Mouse (Mus musculus): Measurements from ENCODE around the gene Ccdc149.

The Ccdc149 gene

GRCm38 (mm10) chr5:52470991-52471801 lies at the start of gene Ccdc149:
Ccdc149 (minus strand) TSS chr5:52471521.
- DNase-seq (ENCODE audit: low spot score in 2 of 2), result peak; percentile 7 to 17

GRCm38 (mm10) chr5:52519921-52520320 lies 48.6 kb upstream of the Ccdc149 start:
- DNase-seq (ENCODE audit: low spot score in 2 of 2), result no peak

DNA sequence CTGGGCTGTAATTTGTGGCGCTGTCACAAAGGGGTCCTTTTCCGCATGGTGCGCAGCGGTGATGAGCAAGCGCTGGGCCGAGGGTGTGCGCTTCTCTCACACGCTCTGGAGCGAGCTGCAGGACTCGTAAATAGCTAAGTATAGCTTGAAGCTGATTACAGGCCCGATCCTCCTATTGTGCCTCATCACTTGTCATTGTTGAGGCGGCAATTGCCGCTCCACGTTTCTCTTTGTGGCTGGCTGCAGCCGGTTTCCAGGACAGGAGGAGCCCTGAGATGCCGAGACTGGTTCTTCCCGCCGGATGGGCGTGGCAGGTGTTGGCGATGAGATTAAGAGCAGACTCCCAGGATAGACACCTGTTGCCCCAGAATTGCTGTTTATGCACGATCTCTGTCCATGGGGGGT lies 44.8 kb upstream of the Ccdc149 start:
- no peak for DNase-seq (ENCODE audit: low spot score in 2 of 2)

GRCm38 (mm10) chr5:52515246-52516021 lies 44.1 kb upstream of the Ccdc149 start:
- peak; percentile 14 to 57 for DNase-seq (ENCODE audit: low spot score in 2 of 2)

DNA sequence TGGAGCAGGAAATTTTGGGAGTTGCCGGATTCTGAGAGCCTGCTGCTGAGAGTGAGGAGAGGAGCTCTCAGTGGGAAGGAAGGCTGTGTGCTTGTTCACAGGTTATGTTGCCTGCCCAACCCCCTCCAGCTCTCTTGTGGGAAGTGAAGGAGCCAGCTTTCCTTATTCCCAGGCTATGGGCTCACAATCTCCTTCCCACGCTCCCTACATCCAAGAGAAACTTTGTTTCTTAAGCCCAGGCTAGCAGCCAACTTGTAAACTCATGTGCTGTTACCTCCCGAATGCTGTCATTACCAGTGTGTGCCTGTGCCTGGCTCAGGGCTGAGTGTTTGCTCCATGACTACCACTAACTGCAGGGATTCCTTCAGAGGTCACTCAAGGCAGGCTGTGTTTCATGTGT lies 39.8 kb upstream of the Ccdc149 start:
- DNase-seq (ENCODE audit: low spot score in 2 of 2), result no peak

GRCm38 (mm10) chr5:52509416-52509815 lies 38.1 kb upstream of the Ccdc149 start:
- no peak for DNase-seq (ENCODE audit: low spot score in 2 of 2)

DNA sequence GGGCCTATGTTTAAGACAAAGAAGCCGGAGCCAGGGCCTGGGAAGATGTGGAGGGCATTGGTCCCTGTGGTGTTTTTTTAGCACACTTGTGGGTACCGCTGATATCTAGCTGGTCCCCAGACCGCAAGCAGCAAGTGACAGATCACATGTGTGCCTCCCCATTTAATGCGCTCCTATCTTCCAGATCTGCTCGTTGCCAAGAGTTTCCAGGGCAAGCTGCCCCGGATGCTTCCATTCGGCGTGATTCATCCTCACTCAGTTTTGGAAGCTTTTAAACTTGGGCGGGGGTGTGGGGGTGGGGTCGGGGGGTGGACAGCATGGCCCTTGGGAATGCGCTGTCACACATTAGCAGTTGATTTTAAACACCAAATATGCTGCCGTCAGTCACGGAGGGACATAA lies 33.3 kb upstream of the Ccdc149 start:
- DNase-seq (ENCODE audit: low spot score in 2 of 2), result no peak

DNA sequence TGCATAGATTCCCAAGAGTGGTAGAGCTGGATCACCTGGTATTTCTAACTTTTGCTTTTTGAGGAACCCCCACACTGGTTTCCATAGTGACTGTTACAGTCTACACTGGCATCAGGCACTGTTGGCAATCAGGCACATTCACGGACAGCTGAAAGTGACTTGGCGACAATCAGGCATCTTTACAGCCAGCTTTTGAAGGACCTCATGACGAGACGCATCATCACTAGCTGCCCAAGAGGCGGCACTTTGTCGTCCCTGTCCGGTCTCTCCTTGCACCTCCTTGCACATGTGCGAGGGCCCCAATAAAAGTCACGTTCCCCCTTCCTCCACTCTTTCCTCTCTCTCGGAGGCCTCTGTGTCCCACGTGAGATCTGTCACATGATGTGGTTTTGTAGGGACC lies 32.8 kb upstream of the Ccdc149 start:
- no peak for DNase-seq (ENCODE audit: low spot score in 2 of 2)

- DNase-seq (ENCODE audit: low spot score in 2 of 2), result no peak
Observed at GRCm38 (mm10) chr5:52495671-52496070, 24.4 kb upstream of the Ccdc149 start.

GRCm38 (mm10) chr5:52491496-52491895 lies 20.2 kb upstream of the Ccdc149 start:
- DNase-seq (ENCODE audit: low spot score in 2 of 2), result no peak

DNA sequence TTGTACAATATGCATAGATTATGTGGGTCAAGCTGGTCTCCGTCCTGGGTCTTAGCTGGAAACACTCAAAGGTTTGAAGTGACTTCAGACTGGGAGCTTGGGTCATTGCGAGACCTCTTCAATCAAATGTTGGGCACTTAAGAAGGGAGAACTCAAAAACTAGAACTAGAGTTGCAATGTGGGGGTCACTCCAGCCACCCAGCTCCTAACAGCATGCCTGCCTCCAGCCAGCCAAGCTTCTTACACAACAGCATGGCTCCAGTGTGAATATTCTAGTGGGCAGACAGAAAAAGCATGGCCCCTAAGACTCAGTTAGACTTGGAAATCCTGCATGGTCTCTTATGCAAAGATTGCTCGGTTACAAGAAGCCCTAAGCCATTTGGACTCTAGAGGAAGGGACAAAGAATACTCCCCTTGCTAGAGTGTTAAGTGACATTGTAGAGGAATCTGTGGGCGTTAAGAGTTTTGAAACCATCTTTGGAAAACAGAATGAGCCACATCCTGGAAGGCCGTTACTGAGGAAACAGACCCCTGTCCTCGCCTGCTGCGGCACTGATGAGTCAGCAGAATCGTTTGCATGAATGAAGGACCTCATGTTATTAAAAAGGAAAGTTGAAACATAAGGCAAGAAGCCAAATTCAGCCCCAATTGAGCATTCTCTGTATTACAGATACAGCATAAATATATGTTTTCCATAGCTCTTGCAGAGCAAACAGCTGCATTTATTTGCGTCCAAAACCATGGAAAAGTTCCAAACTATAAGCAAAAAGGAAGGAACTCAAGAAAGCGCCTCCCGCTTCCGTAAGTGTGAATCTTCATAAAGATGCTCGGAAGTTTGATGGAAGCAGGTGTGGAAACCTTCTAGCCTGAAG lies 16.5 kb upstream of the Ccdc149 start:
- DNase-seq (ENCODE audit: low spot score in 2 of 2), result no peak

- no peak for DNase-seq (ENCODE audit: low spot score in 2 of 2)
Observed at GRCm38 (mm10) chr5:52476826-52477225, 5.5 kb upstream of the Ccdc149 start.

DNA sequence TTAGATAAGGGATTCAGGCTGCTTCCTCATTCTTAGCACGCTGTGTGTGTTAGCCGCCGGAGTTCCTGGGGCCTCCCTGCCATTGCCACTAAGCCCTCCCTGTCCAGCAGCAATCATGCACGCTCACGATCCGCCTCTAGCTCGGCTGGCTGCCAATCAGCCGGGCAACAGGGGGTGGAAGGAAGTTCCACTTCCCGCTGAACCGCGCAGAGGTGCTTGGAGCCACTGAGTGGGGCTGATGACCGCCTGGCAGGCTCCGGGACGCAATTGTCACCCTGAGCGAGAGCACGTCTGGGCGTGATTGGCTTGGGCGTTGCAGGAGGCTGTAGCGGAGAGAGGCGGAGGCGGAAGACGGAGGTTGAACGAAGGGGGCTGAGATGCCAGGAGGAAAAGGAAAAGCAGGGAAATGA lies 5.0 kb upstream of the Ccdc149 start:
- DNase-seq (ENCODE audit: low spot score in 2 of 2), result peak; percentile 10 to 11

DNA sequence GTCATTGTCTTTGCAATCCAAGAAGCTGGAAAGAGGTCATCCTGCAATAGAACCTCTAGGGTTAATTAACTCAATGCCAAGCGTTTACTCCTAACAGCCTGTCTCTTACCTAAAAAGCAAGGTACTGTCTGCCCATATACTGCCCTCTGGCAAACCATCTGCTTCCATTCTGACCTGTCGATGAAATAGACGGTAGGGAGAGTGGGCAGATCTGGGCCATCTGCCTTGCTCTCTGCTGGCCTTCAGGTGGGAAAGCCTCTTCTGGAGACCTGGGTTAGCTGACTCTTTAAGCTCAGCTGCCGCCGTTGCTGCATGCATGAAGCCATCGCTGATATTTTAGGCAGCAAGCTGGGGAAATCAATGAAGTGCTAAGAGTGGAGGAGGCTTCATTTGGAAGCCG lies 2.7 kb upstream of the Ccdc149 start:
- DNase-seq (ENCODE audit: low spot score in 2 of 2), result no peak

GRCm38 (mm10) chr5:52470551-52470950 lies 770 bp downstream of the Ccdc149 start:
- DNase-seq (ENCODE audit: low spot score in 2 of 2), result no peak

- no peak for DNase-seq (ENCODE audit: low spot score in 2 of 2)
Observed at GRCm38 (mm10) chr5:52467841-52468240, 3.5 kb downstream of the Ccdc149 start.

- no peak for DNase-seq (ENCODE audit: low spot score in 2 of 2)
Observed at GRCm38 (mm10) chr5:52462447-52462846, 8.9 kb downstream of the Ccdc149 start.

GRCm38 (mm10) chr5:52461434-52462124 lies 9.7 kb downstream of the Ccdc149 start:
- no peak for DNase-seq (ENCODE audit: low spot score in 2 of 2)

DNA sequence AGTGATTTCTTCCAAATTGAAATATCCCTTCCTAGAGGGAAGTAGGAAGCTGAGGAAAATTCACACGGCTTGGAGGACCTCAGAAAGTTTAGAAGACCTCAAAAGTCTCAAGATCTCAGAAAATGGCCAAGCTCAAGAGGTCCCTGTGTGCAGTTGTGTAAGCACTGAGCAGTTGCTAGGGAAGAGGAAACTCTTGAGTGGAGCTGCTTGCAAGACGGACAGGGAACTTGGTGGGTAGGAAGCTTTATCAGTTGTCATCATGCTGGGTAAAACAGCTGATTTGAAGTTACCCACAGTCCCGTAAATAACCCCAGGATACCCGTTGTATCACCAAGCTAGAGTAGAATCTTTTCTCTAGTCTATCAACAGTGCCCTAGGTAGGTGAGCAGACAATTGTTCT lies 12.0 kb downstream of the Ccdc149 start:
- no peak for DNase-seq (ENCODE audit: low spot score in 2 of 2)

GRCm38 (mm10) chr5:52457154-52457553 lies 14.2 kb downstream of the Ccdc149 start:
- no peak for DNase-seq (ENCODE audit: low spot score in 2 of 2)

DNA sequence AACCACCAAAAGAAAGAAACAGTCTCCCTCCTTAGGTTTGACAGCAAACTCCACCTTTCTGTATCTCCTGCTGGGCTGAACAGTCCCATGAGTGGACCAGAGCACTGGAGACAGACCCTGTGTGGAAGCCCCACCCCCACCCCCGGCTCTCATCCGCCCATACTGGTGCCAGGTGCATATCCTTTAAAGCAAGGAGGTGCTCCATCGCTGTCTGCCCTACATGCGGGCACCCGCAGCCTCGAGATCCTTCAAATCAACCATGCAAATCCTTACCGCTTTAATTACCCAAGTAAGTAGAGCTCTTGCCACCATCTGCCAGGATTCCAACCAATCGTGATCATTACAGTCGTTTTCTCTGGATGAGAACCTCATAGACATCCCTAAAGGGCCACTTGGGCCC lies 20.5 kb downstream of the Ccdc149 start:
- no peak for DNase-seq (ENCODE audit: low spot score in 2 of 2)
